Mouse (Mus musculus): ENCODE measurements around the gene Gm4778.
A peak's percentile ranks its signal among the peaks of the same experiment; 100 is the strongest.
"Not testable (repeated sequence)": the region's sequence is repeated elsewhere in the genome, so short reads cannot be mapped to it uniquely, and the experiment has no call there.

Gm4778 gene

DNA sequence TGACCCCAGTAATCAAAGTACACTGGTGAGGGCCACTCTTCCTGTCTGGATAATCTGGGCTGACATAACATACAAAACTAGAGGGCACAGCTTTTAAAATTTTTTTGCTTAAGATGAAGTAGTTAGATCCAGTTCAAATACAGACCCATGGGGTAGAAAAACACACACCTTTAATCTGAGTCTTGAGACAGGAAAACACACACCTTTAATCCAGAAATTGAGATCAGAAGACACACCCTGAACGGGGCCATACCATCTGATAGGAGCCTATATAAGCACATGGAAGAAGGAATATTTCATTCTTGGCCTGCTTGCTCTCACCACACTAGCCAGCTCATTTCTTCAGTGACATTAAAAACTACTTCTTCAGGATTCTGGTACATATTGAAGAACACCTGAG, at the start of gene Gm4778:
Gm4778 (plus strand) TSS at position 301 of the 400 bp plus-strand sequence.
- not testable (repeated sequence) for DNase-seq (ENCODE audit: low spot score in 2 of 2)

DNA sequence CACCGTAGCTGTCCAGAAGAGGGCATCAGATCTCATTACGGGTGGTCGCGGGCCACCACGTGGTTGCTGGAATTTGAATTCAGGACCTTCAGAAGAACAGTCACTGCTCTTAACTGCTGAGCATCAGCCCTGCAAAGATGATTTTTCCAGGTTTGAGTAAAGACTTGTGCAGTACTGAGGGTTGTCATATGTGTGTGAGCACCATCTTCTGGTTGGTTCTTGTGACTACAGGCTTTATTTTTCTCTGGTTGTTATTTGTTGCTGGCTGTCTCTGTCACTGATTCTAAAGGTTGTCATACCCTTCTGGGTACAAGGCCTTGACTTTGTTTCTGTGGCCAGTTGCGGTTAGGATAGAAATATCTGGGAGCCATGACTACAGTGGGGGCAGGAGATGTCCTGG, 3.2 kb upstream of the Gm4778 start:
- DNase-seq (ENCODE audit: low spot score in 2 of 2), result no peak

DNA sequence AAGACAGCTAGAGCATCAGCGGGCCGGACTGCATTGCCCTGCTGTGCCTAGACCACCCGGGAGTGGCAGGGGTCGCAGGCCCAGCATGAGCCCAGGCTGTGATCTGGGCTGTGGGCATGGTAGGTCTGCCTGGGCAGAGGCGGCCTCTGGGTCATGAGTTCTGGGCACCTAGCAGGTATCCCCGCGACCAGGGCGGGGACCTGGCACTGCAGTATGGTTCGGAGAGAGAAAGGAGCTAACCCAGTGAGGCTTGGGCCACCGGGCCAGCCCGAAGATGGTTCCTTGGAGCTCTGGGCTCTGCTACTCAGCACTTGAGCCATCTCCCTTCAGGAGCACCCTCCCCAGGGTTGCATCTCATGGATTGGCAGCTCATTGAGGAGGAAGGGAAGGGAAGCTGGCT, 12.2 kb downstream of the Gm4778 start:
- peak in 1 of 2 experiments; percentile 60 for DNase-seq (ENCODE audit: low spot score in 2 of 2)

DNA sequence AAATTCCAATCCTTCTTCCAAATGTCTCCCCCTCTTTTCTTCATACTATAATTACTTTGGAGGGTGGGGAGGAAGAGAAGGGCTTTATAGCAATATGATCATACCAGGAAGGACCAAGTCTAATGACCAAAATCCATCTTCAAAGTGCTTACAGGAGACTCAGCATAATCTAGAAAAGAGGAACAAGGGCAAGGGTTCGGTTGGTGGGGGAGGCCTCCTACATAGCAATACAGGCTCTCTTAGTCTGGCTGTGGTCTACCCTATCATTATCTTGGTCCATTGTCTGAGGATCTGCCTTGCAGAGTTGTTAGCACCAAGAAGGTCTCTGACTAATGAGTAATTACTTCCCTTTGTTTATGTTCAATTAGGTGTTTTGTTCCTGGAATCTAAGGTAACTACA, 41.6 kb downstream of the Gm4778 start:
- no peak for DNase-seq (ENCODE audit: low spot score in 2 of 2)

DNA sequence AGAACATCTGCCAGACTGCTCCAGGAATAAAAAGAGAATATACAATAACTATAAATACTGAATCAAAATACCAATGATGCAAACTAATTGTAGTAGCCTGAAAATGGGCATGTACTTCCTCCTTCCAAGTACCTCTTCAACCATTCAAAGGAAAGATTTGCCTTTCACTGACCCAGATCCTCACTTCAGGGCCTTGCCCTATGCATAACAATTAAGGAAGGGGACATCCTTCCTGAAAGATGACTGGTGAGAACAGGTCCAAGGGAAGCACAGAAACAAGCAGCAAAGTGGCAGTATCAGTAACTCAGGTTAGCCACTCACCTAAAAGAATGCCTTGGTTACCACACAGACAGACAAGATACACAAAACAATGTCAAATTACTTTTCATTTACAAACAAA, 43.1 kb downstream of the Gm4778 start:
- DNase-seq (ENCODE audit: low spot score in 2 of 2), result no peak

DNA sequence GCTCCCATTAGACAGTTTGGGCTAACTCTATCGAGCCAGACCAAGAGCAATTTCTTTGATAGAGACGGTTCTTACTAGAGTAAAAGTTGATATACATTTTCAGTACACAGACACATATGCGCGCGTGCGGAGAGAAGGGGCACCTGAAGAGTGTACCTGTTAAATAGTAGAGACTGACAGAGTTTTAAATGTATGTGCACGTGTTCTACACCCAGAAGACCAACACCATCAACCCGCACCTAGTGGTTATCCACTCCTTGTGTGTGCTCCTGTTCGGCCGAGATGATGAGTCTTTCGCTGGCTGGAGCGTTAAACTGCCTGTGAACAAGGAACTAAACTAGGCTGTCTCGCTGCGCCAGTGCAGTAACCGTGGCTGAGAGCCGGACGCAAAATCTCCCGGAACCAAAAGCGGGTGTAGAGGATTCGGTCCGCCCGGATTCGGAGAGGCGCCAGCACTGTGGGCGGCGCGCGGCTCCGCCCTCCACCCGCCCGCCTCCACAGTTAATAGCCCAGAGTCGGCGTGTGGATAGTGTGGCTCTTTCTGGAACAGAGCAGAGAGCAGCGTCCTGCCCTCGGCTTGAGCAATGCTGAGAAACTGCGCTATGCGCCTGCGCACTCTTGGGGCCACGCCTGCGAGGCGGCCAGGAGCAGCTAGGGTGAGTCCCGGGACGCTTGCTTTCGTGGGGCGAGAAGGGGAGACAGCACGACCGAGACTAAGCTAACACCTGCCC, 46.0 kb downstream of the Gm4778 start, which contains the start of gene Them4:
Them4 (plus strand) TSS at position 457 of the 731 bp plus-strand sequence.
- peak; percentile 83 to 92 for DNase-seq (ENCODE audit: low spot score in 2 of 2)

DNA sequence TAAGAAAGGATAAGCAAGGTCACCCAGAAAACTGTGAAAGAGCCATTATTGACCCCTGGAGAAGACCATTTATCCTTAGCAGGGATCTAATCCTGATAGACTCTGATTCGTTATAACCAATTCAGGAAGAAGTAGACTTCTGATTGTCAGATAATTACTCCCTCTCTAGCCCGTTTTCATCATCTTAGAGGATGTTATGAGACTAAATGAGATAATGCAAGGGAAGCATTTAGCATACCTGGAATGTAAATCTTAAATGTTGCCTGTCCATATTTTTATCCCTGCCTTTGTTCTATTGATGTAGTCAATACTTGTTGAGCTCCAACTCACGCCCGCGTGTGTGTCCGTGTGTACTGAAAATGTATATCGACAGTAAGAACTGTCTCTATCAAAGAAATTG, 46.7 kb downstream of the Gm4778 start:
- no peak for DNase-seq (ENCODE audit: low spot score in 2 of 2)

DNA sequence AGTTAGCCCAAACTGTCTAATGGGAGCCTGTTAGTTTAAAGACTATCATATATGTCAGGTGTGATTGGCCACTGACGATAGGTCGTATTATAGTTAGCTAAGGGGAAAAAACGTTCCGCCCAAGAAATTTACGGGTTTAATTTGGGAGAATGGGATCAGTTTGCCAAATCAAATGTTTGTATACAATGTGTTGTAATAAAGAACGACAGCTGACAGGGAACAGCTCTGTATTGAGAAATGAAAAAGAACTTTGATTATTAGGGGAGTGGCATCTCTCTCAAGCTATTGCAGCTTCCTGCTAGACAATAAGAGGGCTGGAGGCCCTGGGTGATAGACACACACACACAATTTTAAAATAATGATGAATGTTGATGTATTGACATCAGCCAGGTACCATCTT, 47.1 kb downstream of the Gm4778 start:
- no peak for DNase-seq (ENCODE audit: low spot score in 2 of 2)

DNA sequence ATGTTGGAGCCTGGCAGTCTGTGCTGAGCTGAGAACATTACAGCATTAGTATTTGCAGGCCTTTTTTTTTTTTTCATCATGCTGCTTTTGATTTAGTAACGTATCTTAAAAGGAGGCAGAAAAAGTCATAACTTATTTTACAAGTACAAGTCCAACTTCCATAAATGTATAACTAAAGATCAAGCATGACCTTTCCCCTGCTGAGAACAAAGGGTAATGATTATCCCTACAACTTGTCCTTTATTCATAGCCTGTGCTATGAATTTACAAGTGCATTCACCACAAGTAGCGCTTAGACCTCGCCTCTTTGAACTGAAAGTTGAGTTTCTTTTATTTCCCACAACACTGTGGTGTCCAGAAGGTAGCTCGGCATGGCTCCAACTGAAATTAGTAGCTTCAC, 47.5 kb downstream of the Gm4778 start:
- DNase-seq (ENCODE audit: low spot score in 2 of 2), result no peak

All from spleen, postnatal 4 days (tissue).